Mouse (Mus musculus): Measurements from ENCODE around the gene Hmcn2. TPM values are rescaled to one million over a fixed set of nuclear protein-coding genes. Genes with fewer than 3 reads are reported as not detected.
A peak's percentile ranks its signal among the peaks of the same experiment; 100 is the strongest.

The Hmcn2 gene
- 1 to 10 TPM in 1 of 2 experiments, under 1 TPM in 1; 0.73 to 1.5 TPM for total RNA-seq (2021)
- long read RNA-seq, experiment 1, result 0 reads
- long read RNA-seq, experiment 2, partial matches to known transcripts, result 0 of 1 reads
- long read RNA-seq, experiment 2, other reads (novel, unspliced or antisense), result 1 of 1 reads

- DNase-seq (ENCODE audit: low spot score in 2 of 2), result no peak
Observed at GRCm38 (mm10) chr2:31314007-31314465, at the start of gene Hmcn2. Gene Hmcn2, plus strand, starts transcription at chr2:31314415.

- no peak for DNase-seq (ENCODE audit: low spot score in 2 of 2)
Observed at GRCm38 (mm10) chr2:31267447-31267846, 46.8 kb upstream of the Hmcn2 start.

- no peak for DNase-seq (ENCODE audit: low spot score in 2 of 2)
Observed at GRCm38 (mm10) chr2:31268631-31269030, 45.6 kb upstream of the Hmcn2 start.

GRCm38 (mm10) chr2:31269188-31269587 is 45.0 kb upstream of the Hmcn2 start:
- DNase-seq (ENCODE audit: low spot score in 2 of 2), result no peak

- DNase-seq (ENCODE audit: low spot score in 2 of 2), result no peak
Observed at GRCm38 (mm10) chr2:31269847-31270246, 44.4 kb upstream of the Hmcn2 start.

GRCm38 (mm10) chr2:31270470-31270869 is 43.7 kb upstream of the Hmcn2 start:
- DNase-seq (ENCODE audit: low spot score in 2 of 2), result no peak

GRCm38 (mm10) chr2:31271071-31271470 is 43.1 kb upstream of the Hmcn2 start:
- DNase-seq (ENCODE audit: low spot score in 2 of 2), result no peak

GRCm38 (mm10) chr2:31274993-31275392 is 39.2 kb upstream of the Hmcn2 start:
- DNase-seq (ENCODE audit: low spot score in 2 of 2), result no peak

- no peak for DNase-seq (ENCODE audit: low spot score in 2 of 2)
Observed at GRCm38 (mm10) chr2:31277810-31278209, 36.4 kb upstream of the Hmcn2 start.

- DNase-seq (ENCODE audit: low spot score in 2 of 2), result no peak
Observed at GRCm38 (mm10) chr2:31278483-31278882, 35.7 kb upstream of the Hmcn2 start.

GRCm38 (mm10) chr2:31281138-31281537 is 33.1 kb upstream of the Hmcn2 start:
- DNase-seq (ENCODE audit: low spot score in 2 of 2), result no peak

GRCm38 (mm10) chr2:31282266-31282665 is 31.9 kb upstream of the Hmcn2 start:
- DNase-seq (ENCODE audit: low spot score in 2 of 2), result no peak

- no peak for DNase-seq (ENCODE audit: low spot score in 2 of 2)
Observed at GRCm38 (mm10) chr2:31282880-31283279, 31.3 kb upstream of the Hmcn2 start.

- DNase-seq (ENCODE audit: low spot score in 2 of 2), result no peak
Observed at GRCm38 (mm10) chr2:31284531-31284930, 29.7 kb upstream of the Hmcn2 start.

- DNase-seq (ENCODE audit: low spot score in 2 of 2), result peak; percentile 72
Observed at GRCm38 (mm10) chr2:31291421-31291820, 22.8 kb upstream of the Hmcn2 start.

GRCm38 (mm10) chr2:31294985-31295384 is 19.2 kb upstream of the Hmcn2 start:
- DNase-seq (ENCODE audit: low spot score in 2 of 2), result peak; percentile 73 to 82

- no peak for DNase-seq (ENCODE audit: low spot score in 2 of 2)
Observed at GRCm38 (mm10) chr2:31296395-31296794, 17.8 kb upstream of the Hmcn2 start.

GRCm38 (mm10) chr2:31297602-31298268 is 16.5 kb upstream of the Hmcn2 start:
- DNase-seq (ENCODE audit: low spot score in 2 of 2), result peak in 1 of 2 experiments; percentile 26

GRCm38 (mm10) chr2:31298814-31299213 is 15.4 kb upstream of the Hmcn2 start:
- DNase-seq (ENCODE audit: low spot score in 2 of 2), result no peak

GRCm38 (mm10) chr2:31299266-31299665 is 14.9 kb upstream of the Hmcn2 start:
- no peak for DNase-seq (ENCODE audit: low spot score in 2 of 2)

- no peak for DNase-seq (ENCODE audit: low spot score in 2 of 2)
Observed at GRCm38 (mm10) chr2:31299996-31300395, 14.2 kb upstream of the Hmcn2 start.

GRCm38 (mm10) chr2:31303177-31303576 is 11.0 kb upstream of the Hmcn2 start:
- no peak for DNase-seq (ENCODE audit: low spot score in 2 of 2)

GRCm38 (mm10) chr2:31304191-31304590 is 10.0 kb upstream of the Hmcn2 start:
- no peak for DNase-seq (ENCODE audit: low spot score in 2 of 2)
